In the genomic region with DNA sequence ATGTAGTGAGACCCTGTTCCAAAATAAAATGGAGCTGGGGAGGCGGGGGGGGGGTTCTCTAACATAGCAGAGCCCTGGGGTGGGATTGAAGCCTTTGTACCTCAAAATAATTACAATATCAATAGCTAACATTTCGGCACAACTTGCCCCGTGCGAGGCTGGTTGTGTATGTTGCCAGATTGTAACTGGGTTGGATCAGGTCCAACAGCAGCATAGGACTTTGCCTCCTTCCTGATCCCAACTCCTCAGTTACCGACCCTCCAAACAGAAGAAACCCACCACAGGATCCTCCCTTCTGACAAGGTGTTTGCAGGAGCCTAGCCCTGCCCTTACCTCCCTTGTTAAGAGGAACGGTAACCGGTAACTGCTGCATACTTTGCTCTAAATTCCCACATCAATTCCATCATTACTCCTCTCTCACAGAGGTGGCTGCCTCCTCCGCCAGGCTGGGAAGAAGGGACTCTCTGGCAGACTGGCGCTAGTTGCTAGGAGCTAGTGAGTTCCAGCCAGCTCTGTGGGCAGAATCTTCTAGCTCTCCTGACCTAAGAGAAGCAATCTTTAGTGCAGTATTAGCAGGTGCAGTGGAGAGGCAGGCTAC, we compare ENCODE assay signal across 12 mouse cellular contexts. TPM values are rescaled to one million over a fixed set of nuclear protein-coding genes. Genes with fewer than 3 reads are reported as not detected.
DNase-seq lines count a peak whose midpoint lies in the region; ATAC-seq and TF ChIP-seq lines count a peak whose summit lies in the region.
"Had no signal": no experiment of that assay in that cellular context is flagged by ENCODE, and none has a peak within 500 bp of the region (broad histone marks: within the 10 kb centered on the region; RNA-seq: fewer than 3 reads in every experiment).

No protein-coding gene starts in this region.

- ATAC-seq in forebrain, embryonic 16.5 days = no peak
- ATAC-seq in forebrain, embryonic 13.5 days = no peak
- ATAC-seq in megakaryocyte, adult 5-6 weeks (ENCODE audit: poor library complexity, severe bottlenecking) = no peak

- no peak overlapping the region for H3K4me3 ChIP-seq in forebrain, embryonic 16.5 days (replicated peaks; ENCODE audit: low read length)
- no peak overlapping the region for H3K4me3 ChIP-seq in forebrain, embryonic 13.5 days
- H3K4me3 ChIP-seq in cortical plate, adult 2 months (ENCODE audit: insufficient read depth, low read length) = no peak overlapping the region
- H3K4me3 ChIP-seq: embryonic facial prominence, embryonic 10.5 days had no signal

- 20% methylated on average over 9 of the region's 9 CpGs for WGBS in forebrain, embryonic 16.5 days
- WGBS in forebrain, embryonic 13.5 days = 41% methylated on average over 9 of the region's 9 CpGs

- H3K4me1 ChIP-seq in forebrain, embryonic 16.5 days (replicated peaks; ENCODE audit: control insufficient read depth, insufficient read depth, low read length) = peaks cover 11% of the 10 kb centered on the region; the same call in 1 of the 2 replicates
- H3K4me1 ChIP-seq in forebrain, embryonic 13.5 days = peaks cover 18% of the 10 kb centered on the region
- H3K4me1 ChIP-seq in cortical plate, adult 2 months (ENCODE audit: control insufficient read depth, insufficient read depth, low read length) = peaks cover 11% of the 10 kb centered on the region
- H3K4me1 ChIP-seq: embryonic facial prominence, embryonic 10.5 days had no signal

- H3K9ac ChIP-seq in forebrain, embryonic 16.5 days (replicated peaks; ENCODE audit: low read depth, low read length) = no peak overlapping the region
- H3K9ac ChIP-seq in forebrain, embryonic 13.5 days = no peak overlapping the region
- H3K9ac ChIP-seq: lung, embryonic 14.5 days had no signal

- H3K27me3 ChIP-seq in forebrain, embryonic 16.5 days (replicated peaks; ENCODE audit: control insufficient read depth, insufficient read depth, low read length) = no peaks in the 10 kb centered on the region
- H3K27me3 ChIP-seq in forebrain, embryonic 13.5 days = no peaks in the 10 kb centered on the region

- intact Hi-C loops in left cerebral cortex, postnatal 36 days (cut with DNase I) = no loop called here
- intact Hi-C loops in left cerebral cortex, postnatal 4 days (cut with DNase I) = no loop called here

- peaks cover 3% of the 10 kb centered on the region; the same call in 1 of the 2 replicates for H3K36me3 ChIP-seq in forebrain, embryonic 16.5 days (ENCODE audit: control insufficient read depth, insufficient read depth)
- peaks cover 5% of the 10 kb centered on the region for H3K36me3 ChIP-seq in forebrain, embryonic 13.5 days (ENCODE audit: poor library complexity, severe bottlenecking)

- TF ChIP-seq POLR2A in cortical plate, adult 2 months (IDR thresholded peaks at IDR 0.05; ENCODE audit: extremely low read depth, insufficient read depth, low read length) = 0 out of 2 replicates have a peak, but pooled peaks have one; percentile 23

- 0 out of 2 replicates have a peak overlapping the region, but pooled peaks have one; percentile 11 for H3K4me2 ChIP-seq in forebrain, embryonic 16.5 days (ENCODE audit: low read length)
- H3K4me2 ChIP-seq in forebrain, embryonic 13.5 days = no peak overlapping the region
- H3K4me2 ChIP-seq: lung, embryonic 14.5 days had no signal

- DNase-seq in left cerebral cortex, postnatal 36 days (ENCODE audit: low spot score in 2 of 2) = peak; percentile 43 to 51
- DNase-seq in left cerebral cortex, postnatal 4 days = no peak
- peak; percentile 33 for DNase-seq in MN1 (ENCODE audit: low spot score)
- no peak for DNase-seq in thymus, postnatal 10 days (ENCODE audit: low spot score in 2 of 2)
- DNase-seq: adrenal gland, postnatal 25 days; kidney, adult 9 months; lung, embryonic 14.5 days had no signal

- H3K27ac ChIP-seq in forebrain, embryonic 16.5 days (ENCODE audit: low read length) = no peak overlapping the region
- no peak overlapping the region for H3K27ac ChIP-seq in forebrain, embryonic 13.5 days
- H3K27ac ChIP-seq in cortical plate, adult 2 months (ENCODE audit: insufficient read depth, low read length) = peak overlapping the region; percentile 16; the same call in 1 of the 2 replicates
- H3K27ac ChIP-seq: embryonic facial prominence, embryonic 10.5 days had no signal

- TF ChIP-seq CTCF in cortical plate, adult 2 months (IDR thresholded peaks at IDR 0.05; ENCODE audit: extremely low read depth, insufficient read depth, low read length) = no peak

- no peaks in the 10 kb centered on the region for H3K9me3 ChIP-seq in forebrain, embryonic 16.5 days (ENCODE audit: control insufficient read depth, low read length)
- H3K9me3 ChIP-seq in forebrain, embryonic 13.5 days (replicated peaks) = no peaks in the 10 kb centered on the region
- H3K9me3 ChIP-seq: embryonic facial prominence, embryonic 10.5 days had no signal

RNA-seq across cellular contexts. Expression of a gene that starts 6.4 kb away (rescaled TPM):
- 11.9 and 14.5 TPM in 2 replicates for polyA plus RNA-seq in forebrain, embryonic 16.5 days (2015; fragmentation: Nextera tagmentation; extraction: Ambion mirVana)
- polyA plus RNA-seq in forebrain, embryonic 13.5 days (2015; fragmentation: Nextera tagmentation; extraction: Ambion mirVana) = 11.1 and 13.8 TPM in 2 replicates
- total RNA-seq in left cerebral cortex, postnatal 36 days (2021) = 100 to 1,000 TPM; 117 to 118 TPM
- 10 to 100 TPM; 25.8 to 26.5 TPM for total RNA-seq in left cerebral cortex, postnatal 4 days (2021)
- polyA plus RNA-seq in cortical plate, adult 2 months (2012; rRNA removed) = 17.4 and 19.2 TPM in 2 replicates
- 24.7 and 31.2 TPM in 2 replicates for total RNA-seq in megakaryocyte, adult 5-6 weeks (2015)
- total RNA-seq in megakaryocyte, adult 5-6 weeks (2017) = 30.1 and 39.5 TPM in 2 replicates

RNA-seq across cellular contexts. Expression of a gene that starts 46.1 kb away (rescaled TPM):
- polyA plus RNA-seq in forebrain, embryonic 16.5 days (2015; fragmentation: Nextera tagmentation; extraction: Ambion mirVana) = 129 and 146 TPM in 2 replicates
- polyA plus RNA-seq in forebrain, embryonic 13.5 days (2015; fragmentation: Nextera tagmentation; extraction: Ambion mirVana) = 139 and 144 TPM in 2 replicates
- 10 to 100 TPM; 41.3 to 44.1 TPM for total RNA-seq in left cerebral cortex, postnatal 36 days (2021)
- 10 to 100 TPM; 29.4 to 31.3 TPM for total RNA-seq in left cerebral cortex, postnatal 4 days (2021)
- polyA plus RNA-seq in cortical plate, adult 2 months (2012; rRNA removed) = 86.4 and 87.2 TPM in 2 replicates
- total RNA-seq in megakaryocyte, adult 5-6 weeks (2015) = 304 and 336 TPM in 2 replicates
- total RNA-seq in megakaryocyte, adult 5-6 weeks (2017) = 529 and 571 TPM in 2 replicates

Comparison
In these comparisons a context has a peak if more than half of its experiments do, and no peak if none do; other contexts are left out.
1. DNase-seq: peak in left cerebral cortex, postnatal 36 days (2 of 2) and MN1 (single experiment); none in left cerebral cortex, postnatal 4 days (single experiment) and thymus, postnatal 10 days (0 of 2).
2. RNA of a gene that starts 46.1 kb away (total RNA-seq): 304 to 571 TPM in megakaryocyte, adult 5-6 weeks; 41.3 to 44.1 TPM in left cerebral cortex, postnatal 36 days and 29.4 to 31.3 TPM in left cerebral cortex, postnatal 4 days; every median in the first group is over 4 times any median in the second.